Mouse (Mus musculus) limb, embryonic 13.5 days (tissue): ENCODE measurements around the gene Tie1. TPM values are rescaled to one million over a fixed set of nuclear protein-coding genes. Genes with fewer than 3 reads are reported as not detected.
A peak's percentile ranks its signal among the peaks of the same experiment; 100 is the strongest.

Source experiments
- ATAC-seq: fragments of 200-750 bp; cut with Nextera tagmentation; 2 replicates; pipeline ENCODE4 v1.8.0; 2017; ENCODE audit warnings: low read depth, moderate number of reproducible peaks, moderate TSS enrichment; ENCODE audit not compliant: low FRiP score
- H3K27ac ChIP-seq: fragments of 300-500 bp; sonication (generic); 2 replicates; pipeline ENCODE4 v1.5.1; 2015; ENCODE audit warnings: inconsistent platforms, mild to moderate bottlenecking, moderate library complexity
- H3K27me3 ChIP-seq: fragments of 300-500 bp; sonication (generic); 2 replicates; pipeline ENCODE4 v1.6.1; 2015; ENCODE audit warnings: mild to moderate bottlenecking, inconsistent platforms
- H3K36me3 ChIP-seq: fragments of 300-500 bp; sonication (generic); 2 replicates; pipeline ENCODE4 v1.6.1; 2015; ENCODE audit warnings: inconsistent platforms, mild to moderate bottlenecking, moderate library complexity
- H3K4me1 ChIP-seq: fragments of 300-500 bp; sonication (generic); 2 replicates; pipeline ENCODE4 v1.6.1; 2015; ENCODE audit warnings: inconsistent platforms
- H3K4me2 ChIP-seq: fragments of 300-500 bp; sonication (generic); replicated peaks from 2 replicates; pipeline ENCODE4 v1.6.1; 2015; ENCODE audit warnings: inconsistent platforms, mild to moderate bottlenecking, moderate library complexity
- H3K4me3 ChIP-seq: fragments of 300-500 bp; sonication (generic); 2 replicates; pipeline ENCODE4 v1.5.1; 2015; ENCODE audit warnings: moderate library complexity, mild to moderate bottlenecking, inconsistent platforms
- H3K9ac ChIP-seq: fragments of 300-500 bp; sonication (generic); 2 replicates; pipeline ENCODE4 v1.6.1; 2015; ENCODE audit warnings: mild to moderate bottlenecking, inconsistent platforms
- H3K9me3 ChIP-seq: fragments of 300-500 bp; sonication (generic); 2 replicates; pipeline ENCODE4 v1.6.1; 2016; ENCODE audit warnings: inconsistent platforms
- WGBS: fragments of 180-500 bp; shearing (Covaris S2); methylation state at CpG from one replicate; pipeline ENCODE4 v1.1.7; 2015; 5-methylcytosine and 5-hydroxymethylcytosine counted together
- polyA plus RNA-seq: library from polyadenylated mRNA; unstranded; fragments of >200 nt; fragmentation: Nextera tagmentation; extraction: Ambion mirVana; gene quantifications from 2 replicates; pipeline ENCODE4 v1.2.1, GENCODE M21; 2015

Tie1 gene
- polyA plus RNA-seq, 1 experiment from 2014 or later = 22.8 TPM

DNA sequence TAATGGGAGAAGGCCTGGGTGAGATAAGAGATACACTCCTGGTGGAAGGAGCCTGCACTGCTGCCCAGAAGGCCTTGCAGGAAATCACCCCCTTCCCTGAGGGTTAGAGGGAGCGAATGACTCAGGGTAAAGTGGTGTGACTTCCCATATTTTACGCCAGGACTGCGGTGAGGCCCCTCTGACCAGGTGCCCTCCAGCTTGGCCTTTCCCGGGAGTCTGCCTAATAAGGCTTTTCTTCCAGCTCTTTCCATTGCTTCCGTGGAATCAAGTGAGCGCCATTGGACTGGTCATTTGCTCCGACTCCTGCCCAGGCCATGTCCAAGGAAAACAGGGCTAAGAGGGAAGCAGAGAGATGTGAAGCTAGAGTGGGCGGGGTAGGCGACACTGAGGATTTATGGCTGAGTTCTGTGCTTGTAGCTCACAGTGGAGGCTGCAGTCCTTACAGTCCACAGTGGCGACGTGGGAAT, 24.1 kb downstream of the Tie1 start:
- no peak for ATAC-seq
- H3K27ac ChIP-seq = no peak overlapping the region

DNA sequence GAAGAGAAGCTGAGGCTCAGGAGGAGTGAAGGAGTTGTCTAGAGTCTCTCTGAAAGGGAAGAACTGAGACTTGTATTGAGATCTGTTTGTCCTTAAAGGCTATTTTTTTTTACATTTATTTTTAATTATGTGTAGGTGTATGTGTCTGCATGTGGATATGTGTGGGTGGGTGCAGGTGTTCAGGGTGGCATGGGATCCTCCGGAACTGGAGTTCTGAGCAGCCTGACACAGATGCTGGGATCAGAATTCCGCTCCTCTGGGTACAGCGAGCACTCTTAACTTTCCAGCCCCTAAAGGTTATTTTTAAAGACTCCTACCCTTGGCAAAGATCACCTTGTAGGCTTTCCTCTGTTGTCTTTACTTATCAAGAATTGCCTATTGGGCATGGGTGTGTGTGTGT, 24.9 kb downstream of the Tie1 start:
- no peak overlapping the region for H3K4me3 ChIP-seq
- H3K4me1 ChIP-seq = peaks cover 4% of the 10 kb centered on the region; the same call in 1 of the 2 replicates
- ATAC-seq = no peak
- no peaks in the 10 kb centered on the region for H3K27me3 ChIP-seq
- H3K36me3 ChIP-seq = no peaks in the 10 kb centered on the region
- no peaks in the 10 kb centered on the region for H3K9me3 ChIP-seq
- no peak overlapping the region for H3K9ac ChIP-seq
- H3K27ac ChIP-seq = no peak overlapping the region
- no peak overlapping the region for H3K4me2 ChIP-seq
- 89% methylated on average over 3 of the region's 3 CpGs for WGBS

More for the DNA sequence above, 24.1 kb downstream of the Tie1 start:
- Histone ChIP-seq H3K27me3 (no peaks in the 10 kb centered on the region), H3K9me3 (no peaks in the 10 kb centered on the region), H3K4me1 (peaks cover 4% of the 10 kb centered on the region), H3K4me3 (no peak overlapping the region), H3K9ac (no peak overlapping the region), H3K36me3 (no peaks in the 10 kb centered on the region), H3K4me2 (0 out of 2 replicates have a peak overlapping the region, but pooled peaks have one; percentile 16)
- 9% methylated on average over 11 of the region's 11 CpGs for WGBS

DNA sequence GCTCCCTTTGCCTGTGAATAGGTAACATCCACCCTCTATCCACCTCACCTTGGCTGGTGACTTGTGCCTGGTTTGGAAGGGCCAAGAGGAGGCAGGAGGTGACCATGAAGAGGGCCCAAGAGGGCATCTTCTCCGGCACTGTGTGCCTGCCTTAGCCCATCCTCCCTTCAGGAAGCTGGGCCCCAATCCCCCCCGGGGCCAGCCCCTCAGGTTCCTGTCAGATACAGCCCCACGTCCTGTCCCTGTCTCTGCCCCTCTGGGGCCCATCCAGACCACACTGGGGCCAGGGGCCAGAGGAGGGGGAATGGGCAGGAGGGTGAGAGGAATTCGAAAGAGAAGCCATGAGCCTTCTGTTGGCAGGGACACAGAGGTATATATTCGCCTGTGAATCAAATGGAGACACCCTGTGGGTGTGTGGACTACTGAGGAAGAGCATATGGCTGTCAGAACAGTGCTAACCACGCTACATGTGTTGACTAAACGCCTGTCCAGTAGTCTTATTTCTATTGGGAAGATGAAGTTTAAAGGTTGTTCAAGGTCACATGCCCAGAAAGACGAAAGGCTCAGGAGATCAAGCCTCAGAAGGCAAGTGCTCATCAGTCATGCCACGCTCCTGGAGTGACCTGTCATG, 32.4 kb downstream of the Tie1 start, which contains the start of gene Mpl:
Gene Mpl (minus strand): TSS at position 169 of the 631 bp plus-strand sequence.
- Histone ChIP-seq H3K4me3 (no peak within 1 kb of the TSS), H3K27me3 (no peaks in the 10 kb centered on the region), H3K27ac (no peak within 1 kb of the TSS), H3K4me1 (no peaks in the 10 kb centered on the region), H3K36me3 (no peaks in the 10 kb centered on the region), H3K9ac (no peak within 1 kb of the TSS), H3K4me2 (no peak within 1 kb of the TSS), H3K9me3 (no peaks in the 10 kb centered on the region)
- no peak for ATAC-seq
- 67% methylated on average over 9 of the region's 9 CpGs for WGBS

DNA sequence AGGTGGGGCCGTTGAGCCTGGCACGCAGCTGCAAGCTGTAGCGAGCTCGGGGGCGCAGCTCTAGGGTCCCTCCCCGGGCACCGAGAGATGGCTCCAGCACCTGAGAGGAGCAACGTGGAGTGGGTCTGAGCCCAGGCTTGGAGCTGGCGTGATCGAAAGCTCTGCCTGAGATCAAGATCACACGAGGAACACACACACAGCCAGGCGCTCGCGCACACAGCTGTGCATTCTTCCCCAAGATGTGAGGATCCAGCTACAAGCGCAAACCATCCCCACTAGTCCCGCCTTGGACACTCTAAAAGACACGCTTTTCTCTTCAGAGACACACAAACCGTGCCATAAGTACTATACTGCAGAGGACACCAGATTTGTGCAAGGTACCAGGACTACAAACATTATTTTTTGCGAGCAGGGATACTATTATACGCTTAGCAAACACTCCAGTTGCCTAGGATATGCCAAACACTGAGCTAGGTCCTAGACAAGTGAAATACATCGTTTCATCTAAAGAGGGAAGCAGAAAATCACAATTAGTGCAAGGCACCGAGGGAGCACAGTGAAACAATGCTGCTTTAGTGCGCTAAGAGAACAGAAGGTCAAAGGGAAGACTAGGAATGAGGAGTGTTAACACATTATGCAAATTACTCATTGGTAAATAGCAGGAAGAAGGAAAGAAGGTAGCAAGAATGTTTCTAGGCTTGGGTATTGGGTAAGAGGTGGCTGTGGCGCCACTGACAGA, 43.3 kb downstream of the Tie1 start:
- Histone ChIP-seq H3K36me3 (no peaks in the 10 kb centered on the region), H3K27ac (no peak overlapping the region)
- no peak for ATAC-seq

DNA sequence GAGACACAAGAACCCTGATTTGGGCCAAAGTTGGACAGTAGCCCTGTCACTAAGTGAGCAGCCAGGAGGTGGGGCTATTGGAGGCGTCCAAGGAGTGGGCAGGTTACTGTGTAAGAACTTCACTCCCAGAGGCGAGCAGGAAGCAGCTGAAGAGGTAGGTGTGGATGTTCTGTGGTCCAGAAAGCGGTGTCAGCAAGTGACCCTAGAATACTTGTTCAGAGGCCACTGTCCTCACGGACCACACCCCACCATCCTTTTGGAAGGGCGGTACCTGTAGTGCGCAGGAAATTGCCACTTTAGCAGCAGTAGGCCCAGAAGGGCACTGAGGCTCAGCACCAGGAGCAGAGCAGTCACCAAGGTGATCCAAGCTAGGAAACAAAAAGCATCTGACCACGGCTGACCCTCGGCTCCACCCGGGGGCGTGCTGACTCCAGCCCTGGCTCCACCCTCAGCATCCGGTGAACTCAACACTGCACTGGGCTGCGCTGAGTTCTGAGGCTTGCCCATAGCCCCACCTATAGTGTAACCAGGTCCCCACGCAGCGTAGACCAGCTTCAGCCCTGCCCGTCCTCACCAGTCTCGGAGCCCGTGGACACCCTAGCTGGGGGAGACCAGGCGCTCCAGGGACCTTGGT, 44.0 kb downstream of the Tie1 start:
- ATAC-seq = peak; percentile 73; the same call in 1 of the 2 replicates
- Histone ChIP-seq H3K4me1 (peaks cover 15% of the 10 kb centered on the region), H3K4me2 (peak overlapping the region; percentile 81), H3K9me3 (no peaks in the 10 kb centered on the region), H3K9ac (peak overlapping the region; percentile 64), H3K27ac (no peak overlapping the region), H3K4me3 (peak overlapping the region; percentile 43), H3K27me3 (peaks cover 5% of the 10 kb centered on the region; the same call in 1 of the 2 replicates), H3K36me3 (no peaks in the 10 kb centered on the region)
- 24% methylated on average over 18 of the region's 18 CpGs for WGBS

More for the DNA sequence above, 43.3 kb downstream of the Tie1 start:
- peak overlapping the region; percentile 64 for H3K9ac ChIP-seq
- H3K27me3 ChIP-seq = peaks cover 5% of the 10 kb centered on the region; the same call in 1 of the 2 replicates
- peak overlapping the region; percentile 81 for H3K4me2 ChIP-seq
- 30% methylated on average over 24 of the region's 24 CpGs for WGBS
- H3K4me1 ChIP-seq = peaks cover 15% of the 10 kb centered on the region
- no peaks in the 10 kb centered on the region for H3K9me3 ChIP-seq
- peak overlapping the region; percentile 43 for H3K4me3 ChIP-seq

DNA sequence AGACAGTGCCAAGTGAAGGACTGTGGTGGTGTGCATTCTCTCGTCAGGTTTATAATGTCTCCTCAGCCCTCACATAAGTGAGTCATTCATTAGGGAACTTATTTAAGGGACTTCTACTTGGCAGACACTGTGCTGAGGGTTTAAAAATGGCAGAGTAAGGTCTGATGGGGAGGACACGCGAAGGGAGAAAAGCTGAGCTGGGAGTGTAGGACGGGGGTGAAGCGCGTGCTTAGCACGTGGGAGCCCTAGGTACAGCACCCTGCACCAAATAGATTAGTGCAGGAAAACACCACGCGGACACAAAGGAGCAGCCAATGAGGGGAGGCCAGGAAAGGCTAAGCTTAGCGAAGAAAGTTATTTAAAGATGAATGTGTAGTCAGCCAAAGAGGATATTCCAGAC, 44.8 kb downstream of the Tie1 start:
- WGBS = 86% methylated on average over 10 of the region's 10 CpGs

DNA sequence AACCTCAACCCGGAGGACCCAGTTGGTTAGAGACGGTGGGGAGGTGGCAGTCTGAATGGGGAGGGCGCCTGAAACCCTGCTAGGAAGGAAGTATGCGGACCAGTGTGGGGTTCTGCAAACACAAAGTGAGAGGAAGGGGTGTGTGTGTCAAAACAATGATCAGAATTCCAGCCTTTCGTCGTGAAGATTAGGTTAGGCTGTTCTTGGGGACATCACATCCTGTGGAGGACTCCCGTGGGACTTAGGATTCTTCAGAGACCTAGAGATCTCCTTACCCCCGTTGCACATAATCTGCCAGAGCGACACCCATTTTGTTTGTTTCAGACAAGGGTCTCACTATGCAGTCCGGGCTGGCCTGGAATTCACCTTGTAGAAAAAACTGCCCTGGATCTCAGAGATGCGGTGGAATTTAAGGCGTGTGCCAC, 52.0 kb downstream of the Tie1 start:
- H3K9me3 ChIP-seq = no peaks in the 10 kb centered on the region
- 8% methylated on average over 12 of the region's 12 CpGs for WGBS
- H3K4me2 ChIP-seq = peak overlapping the region; percentile 98
- peaks cover 24% of the 10 kb centered on the region for H3K36me3 ChIP-seq
- H3K4me3 ChIP-seq = peak overlapping the region; percentile 72
- peaks cover 43% of the 10 kb centered on the region for H3K4me1 ChIP-seq
- ATAC-seq = no peak
- H3K27me3 ChIP-seq = no peaks in the 10 kb centered on the region
- peak overlapping the region; percentile 71 for H3K9ac ChIP-seq
- H3K27ac ChIP-seq = peak overlapping the region; percentile 85

More for the DNA sequence above, 44.8 kb downstream of the Tie1 start:
- Histone ChIP-seq H3K9ac (no peak overlapping the region), H3K9me3 (no peaks in the 10 kb centered on the region), H3K4me2 (no peak overlapping the region), H3K36me3 (no peaks in the 10 kb centered on the region), H3K4me1 (peaks cover 15% of the 10 kb centered on the region), H3K4me3 (no peak overlapping the region), H3K27me3 (peaks cover 5% of the 10 kb centered on the region; the same call in 1 of the 2 replicates), H3K27ac (no peak overlapping the region)
- ATAC-seq = no peak

DNA sequence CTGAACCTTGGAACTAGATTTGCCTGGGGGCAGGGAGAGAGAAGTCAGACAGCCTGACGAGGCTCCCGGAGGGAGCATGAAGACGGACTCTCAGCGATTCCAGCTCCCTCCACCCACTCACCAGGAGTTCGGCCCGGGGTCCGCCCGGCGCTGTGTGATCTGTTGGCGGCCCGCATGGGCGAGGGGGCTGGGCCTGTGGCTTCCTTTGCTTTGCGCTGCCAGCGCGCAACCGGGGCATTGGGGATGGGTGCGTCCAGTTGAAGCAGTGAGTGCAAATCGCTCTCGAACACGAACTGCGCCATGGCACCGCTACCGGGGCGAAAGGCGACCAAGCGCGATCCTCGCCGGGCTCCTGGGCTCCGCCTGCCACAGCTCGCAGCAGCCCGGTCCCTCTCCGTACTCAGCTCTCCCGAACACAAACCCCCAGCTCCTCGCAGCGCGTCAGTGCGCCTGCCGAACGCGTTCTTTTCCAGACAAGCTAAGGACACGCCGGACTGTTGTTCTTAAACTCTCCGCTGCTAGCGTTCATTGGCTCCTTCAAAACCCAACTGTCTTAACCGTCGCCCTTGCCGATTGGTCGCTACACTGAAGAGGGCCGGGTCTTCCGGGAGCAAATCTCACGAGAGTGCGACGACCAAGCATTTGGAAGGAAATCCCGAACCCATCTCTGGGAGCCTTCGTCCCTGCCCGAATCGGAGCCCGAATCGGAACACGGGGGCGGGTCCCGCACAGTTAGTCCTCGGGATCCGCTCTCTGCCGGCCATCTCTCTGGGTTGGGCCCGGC, 52.8 kb downstream of the Tie1 start, which contains the start of gene Cdc20:
Gene Cdc20 (minus strand): TSS at position 533 of the 784 bp plus-strand sequence.
- H3K27ac ChIP-seq = peak within 1 kb of the TSS; percentile 85
- peak within 1 kb of the TSS; percentile 72 for H3K4me3 ChIP-seq
- no peaks in the 10 kb centered on the region for H3K27me3 ChIP-seq
- WGBS = under 1% methylated on average over 67 of the region's 67 CpGs
- no peaks in the 10 kb centered on the region for H3K9me3 ChIP-seq
- peak within 1 kb of the TSS; percentile 87 for H3K9ac ChIP-seq
- H3K4me1 ChIP-seq = peaks cover 43% of the 10 kb centered on the region
- ATAC-seq = peak; percentile 96
- H3K4me2 ChIP-seq = peak within 1 kb of the TSS; percentile 98
- peaks cover 32% of the 10 kb centered on the region for H3K36me3 ChIP-seq

DNA sequence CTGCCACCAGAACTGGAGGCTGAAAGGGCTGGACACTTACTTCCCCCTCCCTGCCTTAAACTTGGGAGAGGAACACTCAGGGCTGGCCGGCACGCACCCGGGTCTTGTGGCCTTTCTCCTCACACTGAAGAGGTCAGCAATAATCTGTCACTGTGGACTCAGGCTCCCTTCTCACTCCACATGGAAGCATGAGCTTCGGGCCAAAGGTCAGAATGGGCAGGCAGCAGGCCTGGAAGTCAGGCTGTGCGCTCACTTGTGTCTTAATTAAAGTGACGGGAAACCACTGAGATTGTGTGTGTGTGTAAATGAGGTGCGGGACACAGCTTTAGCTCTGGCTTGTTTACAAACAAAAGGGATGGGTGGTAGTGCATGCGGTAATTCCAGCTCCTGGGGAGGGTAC, 57.5 kb downstream of the Tie1 start:
- WGBS = 64% methylated on average over 8 of the region's 8 CpGs
- Histone ChIP-seq H3K27me3 (no peaks in the 10 kb centered on the region), H3K9me3 (no peaks in the 10 kb centered on the region), H3K4me3 (no peak overlapping the region), H3K27ac (no peak overlapping the region), H3K36me3 (peaks cover 53% of the 10 kb centered on the region), H3K9ac (no peak overlapping the region), H3K4me1 (peaks cover 60% of the 10 kb centered on the region), H3K4me2 (no peak overlapping the region)
- ATAC-seq = no peak

DNA sequence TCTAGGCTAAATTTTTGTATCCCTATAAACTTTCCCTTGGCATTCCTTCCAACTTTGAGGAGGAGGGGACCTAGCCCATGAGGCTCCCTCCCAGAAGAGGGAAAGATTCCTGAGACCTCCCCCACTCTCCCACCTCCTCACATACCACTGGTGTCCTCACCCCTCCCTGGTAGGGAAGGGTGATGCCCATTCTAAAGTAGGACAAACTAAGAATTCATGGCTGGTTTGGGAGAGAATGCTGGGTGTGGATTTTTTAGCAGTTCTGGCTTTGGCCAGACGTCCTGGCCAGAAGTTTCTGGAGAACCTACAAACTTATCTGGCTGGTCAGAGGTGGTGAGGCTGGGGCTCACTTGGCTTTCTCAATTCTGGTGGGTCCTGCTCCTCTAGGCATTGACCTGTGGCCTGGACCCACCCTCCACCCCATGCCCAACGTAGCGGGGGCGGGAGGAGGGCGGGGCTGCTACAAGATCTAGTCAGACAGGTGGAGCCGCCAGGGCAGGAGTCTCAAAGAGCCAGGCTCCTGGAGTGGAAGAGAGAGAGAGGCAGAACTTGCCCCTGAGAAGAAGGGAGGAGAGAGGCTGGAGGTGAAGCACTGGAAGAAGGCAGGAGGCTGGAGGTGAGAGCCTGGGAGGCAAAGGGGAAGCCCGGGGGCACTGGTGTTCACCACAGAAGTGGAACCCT, 60.5 kb downstream of the Tie1 start:
- H3K27ac ChIP-seq = peak overlapping the region; percentile 76
- peak overlapping the region; percentile 57 for H3K4me3 ChIP-seq
- WGBS = 45% methylated on average over 7 of the region's 7 CpGs
- no peaks in the 10 kb centered on the region for H3K9me3 ChIP-seq
- peak overlapping the region; percentile 77; the same call in 1 of the 2 replicates for H3K9ac ChIP-seq
- peaks cover 44% of the 10 kb centered on the region for H3K36me3 ChIP-seq
- H3K4me1 ChIP-seq = peaks cover 38% of the 10 kb centered on the region
- H3K4me2 ChIP-seq = peak overlapping the region; percentile 89
- 0 out of 2 replicates have a peak, but pooled peaks have one; percentile 0 for ATAC-seq
- H3K27me3 ChIP-seq = no peaks in the 10 kb centered on the region
